Mouse (Mus musculus): Measurements from ENCODE around the gene Ddi1. TPM values are rescaled to one million over a fixed set of nuclear protein-coding genes. Genes with fewer than 3 reads are reported as not detected.
"Not testable (repeated sequence)": the region's sequence is repeated elsewhere in the genome, so short reads cannot be mapped to it uniquely, and the experiment has no call there.

Gene Ddi1
- polyA plus RNA-seq, 1 experiment: not detected

DNA sequence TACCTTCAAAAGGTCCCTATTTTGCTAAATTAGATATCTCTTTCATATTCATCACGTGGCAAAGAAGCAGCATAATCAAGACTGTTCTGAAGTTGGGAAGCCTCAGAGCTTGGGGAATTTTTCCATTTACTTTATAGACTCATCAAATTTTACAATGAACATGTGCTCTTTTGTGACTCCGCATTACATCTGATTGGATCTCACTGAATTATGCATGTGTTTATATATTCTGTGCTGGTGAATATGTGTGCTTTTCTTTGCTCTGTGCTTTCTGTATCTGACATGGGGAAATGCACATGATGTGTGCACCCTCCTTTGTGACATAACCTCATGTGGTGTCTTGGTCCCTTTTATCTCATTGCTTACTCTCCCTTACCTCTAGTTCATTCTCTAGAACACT lies 17.7 kb downstream of the Ddi1 start:
- DNase-seq (ENCODE audit: low read depth): peak; percentile 8
- TF ChIP-seq POLR2A (IDR thresholded peaks at IDR 0.05; ENCODE audit: borderline replicate concordance, extremely low read depth, insufficient read depth, insufficient read length, poor library complexity, severe bottlenecking) (no peak), CTCF (IDR thresholded peaks at IDR 0.05; ENCODE audit: borderline replicate concordance, extremely low read depth, insufficient read depth, insufficient read length) (no peak)

DNA sequence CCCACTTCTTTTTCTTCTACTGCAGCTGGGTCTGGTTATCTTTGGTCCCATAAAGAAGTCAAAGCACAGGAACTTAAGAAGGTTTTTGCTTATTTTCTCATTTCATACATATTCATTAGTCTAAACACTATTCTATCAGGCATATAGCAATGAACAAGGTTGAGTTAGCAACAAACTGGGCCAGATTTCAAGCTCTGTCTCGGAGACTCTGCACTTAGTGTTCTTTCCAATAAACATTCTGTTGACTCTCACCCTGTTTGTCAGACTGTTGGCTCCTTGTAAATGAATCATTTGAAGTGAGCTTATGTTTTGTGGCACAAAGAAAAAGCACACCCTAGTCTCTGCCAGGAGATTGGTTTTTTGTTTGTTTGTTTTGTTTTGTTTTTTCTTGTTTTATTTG lies 19.3 kb downstream of the Ddi1 start:
- no peak for TF ChIP-seq CTCF (IDR thresholded peaks at IDR 0.05; ENCODE audit: borderline replicate concordance, extremely low read depth, insufficient read depth, insufficient read length)
- no peak for TF ChIP-seq POLR2A (IDR thresholded peaks at IDR 0.05; ENCODE audit: borderline replicate concordance, extremely low read depth, insufficient read depth, insufficient read length, poor library complexity, severe bottlenecking)
- DNase-seq (ENCODE audit: low read depth): peak; percentile 73

- not testable (repeated sequence) for DNase-seq (ENCODE audit: low read depth)
Observed at GRCm38 (mm10) chr9:6235982-6236381, 33.7 kb downstream of the Ddi1 start.

GRCm38 (mm10) chr9:6217505-6217904 lies 52.1 kb downstream of the Ddi1 start:
- TF ChIP-seq POLR2A (IDR thresholded peaks at IDR 0.05; ENCODE audit: borderline replicate concordance, extremely low read depth, insufficient read depth, insufficient read length, poor library complexity, severe bottlenecking) (no peak), CTCF (IDR thresholded peaks at IDR 0.05; ENCODE audit: borderline replicate concordance, extremely low read depth, insufficient read depth, insufficient read length) (no peak)

GRCm38 (mm10) chr9:6212862-6213261 lies 56.8 kb downstream of the Ddi1 start:
- no peak for TF ChIP-seq CTCF (IDR thresholded peaks at IDR 0.05; ENCODE audit: borderline replicate concordance, extremely low read depth, insufficient read depth, insufficient read length)
- no peak for TF ChIP-seq POLR2A (IDR thresholded peaks at IDR 0.05; ENCODE audit: borderline replicate concordance, extremely low read depth, insufficient read depth, insufficient read length, poor library complexity, severe bottlenecking)
- DNase-seq (ENCODE audit: low read depth): no peak

More at GRCm38 (mm10) chr9:6217505-6217904, 52.1 kb downstream of the Ddi1 start:
- no peak for DNase-seq (ENCODE audit: low read depth)

Other genes starting within 250 kb of the Ddi1 start
- 0.81 and 1.3 TPM in 2 replicates for gene Pdgfd, start 101.3 kb downstream of the Ddi1 start, polyA plus RNA-seq (2012; rRNA removed)

All from brain, embryonic 14.5 days (tissue).